Mouse (Mus musculus): ENCODE measurements around the gene Ubfd1.
A peak's percentile ranks its signal among the peaks of the same experiment; 100 is the strongest.

The Ubfd1 gene

DNA sequence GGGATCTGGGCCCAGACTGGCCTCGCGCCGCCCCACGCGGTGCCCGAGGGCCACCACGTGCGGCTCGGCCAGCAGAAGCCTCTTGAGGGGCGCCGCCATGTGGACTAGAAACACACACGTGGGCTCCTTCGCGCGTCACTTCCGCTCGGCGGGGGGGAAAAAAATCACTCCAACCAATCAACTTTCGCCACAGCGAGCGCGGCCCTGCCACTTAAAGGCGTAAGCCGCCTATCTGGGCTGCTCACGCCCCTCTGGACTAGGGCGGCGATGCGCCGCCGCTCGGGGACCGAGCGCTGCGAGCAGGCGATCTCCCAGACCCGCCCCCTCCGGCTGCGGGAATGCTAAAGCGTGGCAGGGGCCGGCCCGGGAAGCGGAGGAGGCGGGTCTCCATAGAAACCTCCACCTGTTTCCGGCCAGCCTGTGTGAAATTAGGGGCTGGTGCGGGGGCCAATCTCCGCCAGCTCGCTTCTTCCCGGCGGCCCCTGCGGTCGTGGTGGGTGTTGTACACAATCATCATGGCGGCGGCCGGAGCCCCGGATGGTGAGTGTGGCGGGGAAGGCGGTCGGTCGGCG, at the start of gene Ubfd1, which contains the start of gene Ears2:
Ubfd1 (plus strand) TSS at position 231 of the 572 bp plus-strand sequence.
Ears2 (minus strand) TSS at position 319 of the 572 bp plus-strand sequence.
- DNase-seq, result peak; percentile 98 to 100

- no peak for DNase-seq
Observed at GRCm38 (mm10) chr7:122018247-122018646, 48.7 kb upstream of the Ubfd1 start.

GRCm38 (mm10) chr7:122018978-122019377, 48.0 kb upstream of the Ubfd1 start:
- DNase-seq, result no peak

DNA sequence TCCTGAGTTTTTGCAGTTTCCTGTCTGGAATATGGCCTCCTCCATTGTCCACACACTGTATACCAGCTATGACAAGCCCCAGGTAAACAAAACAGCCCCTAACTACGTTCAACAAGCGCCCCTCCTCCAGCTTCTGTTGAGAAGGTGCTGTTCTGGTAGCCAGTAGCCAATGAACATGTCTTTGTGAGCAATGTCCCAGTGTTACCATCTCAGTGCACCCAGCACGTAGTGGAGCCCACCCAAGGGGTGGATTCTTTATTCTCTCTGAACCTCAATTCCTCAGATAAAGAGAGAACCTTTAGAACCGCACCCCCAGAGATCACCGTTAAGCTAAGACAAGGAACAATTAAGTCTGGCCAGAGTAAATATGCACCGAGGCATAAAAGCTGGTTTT, 46.7 kb upstream of the Ubfd1 start:
- DNase-seq, result peak in 1 of 2 experiments; percentile 18

- DNase-seq, result peak; percentile 84 to 91
Observed at GRCm38 (mm10) chr7:122020667-122021354, 46.2 kb upstream of the Ubfd1 start, which contains the start of gene Gga2. Gene Gga2 (minus strand): TSS chr7:122021222.

- no peak for DNase-seq
Observed at GRCm38 (mm10) chr7:122022131-122022530, 44.8 kb upstream of the Ubfd1 start.

- DNase-seq, result no peak
Observed at GRCm38 (mm10) chr7:122033371-122033770, 33.6 kb upstream of the Ubfd1 start.

GRCm38 (mm10) chr7:122034348-122034747, 32.6 kb upstream of the Ubfd1 start:
- no peak for DNase-seq

GRCm38 (mm10) chr7:122044106-122044505, 22.9 kb upstream of the Ubfd1 start:
- no peak for DNase-seq

- DNase-seq, result no peak
Observed at GRCm38 (mm10) chr7:122045181-122045634, 21.8 kb upstream of the Ubfd1 start.

DNA sequence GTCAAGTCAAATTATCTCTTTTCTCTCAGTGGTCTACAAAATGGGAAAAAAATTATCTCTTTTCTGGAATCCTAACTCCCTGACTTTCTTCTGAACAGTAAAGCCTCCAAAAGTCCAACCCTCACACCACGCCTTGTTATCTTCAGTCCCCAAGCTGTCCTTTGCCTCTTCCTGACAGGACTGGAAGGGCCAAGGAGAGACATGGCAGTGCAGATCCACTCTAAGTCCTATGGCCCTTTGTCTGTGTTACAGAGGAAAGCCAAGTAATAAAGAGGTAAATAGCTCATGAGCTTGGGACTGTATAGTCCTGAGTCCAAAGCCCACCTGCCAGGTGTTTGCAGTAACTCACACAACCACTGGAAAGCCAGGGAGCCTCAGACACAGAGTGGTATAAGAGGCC, 21.3 kb upstream of the Ubfd1 start:
- DNase-seq, result no peak

- no peak for DNase-seq
Observed at GRCm38 (mm10) chr7:122046813-122047212, 20.2 kb upstream of the Ubfd1 start.

- DNase-seq, result no peak
Observed at GRCm38 (mm10) chr7:122048191-122048590, 18.8 kb upstream of the Ubfd1 start.

GRCm38 (mm10) chr7:122050834-122051233, 16.1 kb upstream of the Ubfd1 start:
- no peak for DNase-seq

- no peak for DNase-seq
Observed at GRCm38 (mm10) chr7:122056633-122057032, 10.3 kb upstream of the Ubfd1 start.

GRCm38 (mm10) chr7:122065656-122066055, 1.3 kb upstream of the Ubfd1 start:
- DNase-seq, result no peak

- DNase-seq, result no peak
Observed at GRCm38 (mm10) chr7:122066102-122066944, 652 bp upstream of the Ubfd1 start.

- no peak for DNase-seq
Observed at GRCm38 (mm10) chr7:122067517-122068381, 774 bp downstream of the Ubfd1 start.

DNA sequence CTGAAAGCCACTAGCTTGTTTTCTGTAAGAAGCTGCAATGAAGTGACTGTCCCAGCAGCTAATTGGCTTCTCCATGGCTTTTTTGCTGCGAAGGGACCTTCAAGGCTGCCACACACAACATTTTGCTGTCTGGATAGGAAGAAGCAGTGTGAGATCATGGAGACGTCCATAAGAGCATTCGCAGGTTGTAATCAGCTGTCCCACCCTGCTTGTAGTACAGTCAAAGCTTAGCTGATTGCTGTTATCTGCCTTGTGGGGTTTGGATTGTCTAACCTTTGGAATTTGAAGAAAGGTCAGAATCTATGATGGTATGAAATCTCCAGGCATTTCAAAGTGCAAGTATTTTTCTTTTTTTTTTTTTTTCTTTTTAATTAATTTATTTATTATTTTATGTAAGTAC, 7.4 kb downstream of the Ubfd1 start:
- no peak for DNase-seq

GRCm38 (mm10) chr7:122079798-122080554, 13.0 kb downstream of the Ubfd1 start:
- DNase-seq, result no peak

- no peak for DNase-seq
Observed at GRCm38 (mm10) chr7:122081071-122081470, 14.1 kb downstream of the Ubfd1 start.
